Comparison of ENCODE assay signal across 7 mouse cellular contexts in the genomic region with DNA sequence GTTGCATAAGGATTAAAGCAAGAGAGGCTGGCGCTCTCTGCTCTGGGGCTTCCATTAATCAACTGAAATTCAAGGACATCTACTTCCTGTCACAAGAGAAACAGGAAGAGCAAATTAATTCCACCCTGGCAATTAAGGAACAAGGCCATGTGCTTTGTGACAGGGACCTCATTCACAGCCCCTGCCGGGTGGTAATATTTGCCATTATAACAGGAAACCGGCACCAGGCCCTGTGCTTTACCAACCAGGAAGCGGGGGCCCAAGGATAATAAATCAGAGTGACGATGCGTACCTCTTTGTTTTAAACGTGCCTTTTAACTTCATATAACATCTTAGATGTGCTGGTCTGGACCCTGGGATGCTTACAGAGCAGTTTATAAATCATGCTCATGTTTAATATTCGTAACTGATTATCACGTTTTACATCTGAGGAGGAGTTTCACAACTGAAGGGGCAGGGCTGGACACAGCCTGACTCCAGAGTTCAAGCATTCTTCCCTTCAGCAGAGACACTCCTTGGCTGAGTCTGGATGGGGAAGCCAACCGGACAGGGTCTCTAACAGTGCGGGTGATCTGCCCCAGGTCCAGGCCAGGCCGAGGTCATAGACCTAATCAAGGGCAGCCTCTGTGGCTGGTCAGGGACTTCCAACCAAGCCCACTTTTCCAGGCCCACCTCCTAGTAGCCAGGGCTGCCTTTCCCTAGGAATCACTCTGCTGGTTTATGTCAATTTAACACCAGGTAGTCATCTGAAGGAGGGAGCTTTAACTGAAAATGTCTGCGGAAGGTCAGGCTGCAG. TPM values are rescaled to one million over a fixed set of nuclear protein-coding genes. Genes with fewer than 3 reads are reported as not detected.
DNase-seq lines count a peak whose midpoint lies in the region; ATAC-seq and TF ChIP-seq lines count a peak whose summit lies in the region.

No protein-coding gene starts in this region.

- H3K36me3 ChIP-seq in forebrain, embryonic 11.5 days (ENCODE audit: control insufficient read depth, insufficient read depth, low read length) = no peaks in the 10 kb centered on the region
- H3K36me3 ChIP-seq in kidney, embryonic 15.5 days = 0 out of 2 replicates have a peak, but pooled peaks cover 11% of the 10 kb centered on the region
- H3K36me3 ChIP-seq in midbrain, embryonic 13.5 days = no peaks in the 10 kb centered on the region
- peaks cover 21% of the 10 kb centered on the region for H3K36me3 ChIP-seq in thymus, adult 2 months (ENCODE audit: control insufficient read depth, insufficient read depth, low read length)

- H3K9me3 ChIP-seq in forebrain, embryonic 11.5 days (ENCODE audit: control insufficient read depth, low read length) = no peaks in the 10 kb centered on the region
- no peaks in the 10 kb centered on the region for H3K9me3 ChIP-seq in kidney, embryonic 15.5 days (replicated peaks)
- no peaks in the 10 kb centered on the region for H3K9me3 ChIP-seq in midbrain, embryonic 13.5 days

- H3K4me1 ChIP-seq in forebrain, embryonic 11.5 days (replicated peaks; ENCODE audit: control insufficient read depth, insufficient read depth, low read length) = peaks cover 21% of the 10 kb centered on the region; the same call in 1 of the 2 replicates
- H3K4me1 ChIP-seq in kidney, embryonic 15.5 days = peaks cover 68% of the 10 kb centered on the region
- H3K4me1 ChIP-seq in midbrain, embryonic 13.5 days (replicated peaks) = peaks cover 72% of the 10 kb centered on the region
- H3K4me1 ChIP-seq in thymus, adult 2 months (replicated peaks; ENCODE audit: control insufficient read depth, insufficient read depth, low read length) = no peaks in the 10 kb centered on the region

- ATAC-seq in forebrain, embryonic 11.5 days (replicated peaks; ENCODE audit: low FRiP score) = no peak; the same call in 1 of the 2 replicates
- ATAC-seq in kidney, embryonic 15.5 days (replicated peaks; ENCODE audit: low FRiP score) = peak; percentile 63
- peak; percentile 27; the same call in 1 of the 2 replicates for ATAC-seq in midbrain, embryonic 13.5 days

- DNase-seq in embryo, embryonic 10.5 days (ENCODE audit: low spot score) = peak; percentile 68
- DNase-seq in forebrain, embryonic 11.5 days (ENCODE audit: low spot score) = no peak
- no peak for DNase-seq in left cerebral cortex, adult 18-20 months (ENCODE audit: low spot score in 2 of 2)
- DNase-seq in layer of hippocampus, adult 18-20 months (ENCODE audit: low spot score in 2 of 2) = no peak
- DNase-seq in thymus, adult 2 months = no peak

- no peak for TF ChIP-seq POLR2A in thymus, adult 2 months (IDR thresholded peaks at IDR 0.05; ENCODE audit: control insufficient read depth, extremely low read depth, insufficient read depth, low read length, poor library complexity)

- WGBS in forebrain, embryonic 11.5 days = 52% methylated on average over 13 of the region's 13 CpGs
- WGBS in kidney, embryonic 15.5 days = 23% methylated on average over 13 of the region's 13 CpGs
- 61% methylated on average over 13 of the region's 13 CpGs for WGBS in midbrain, embryonic 13.5 days
- 88% methylated on average over 13 of the region's 13 CpGs for WGBS in thymus, adult 2 months

- H3K27me3 ChIP-seq in forebrain, embryonic 11.5 days (ENCODE audit: control insufficient read depth, insufficient read depth, low read length) = no peaks in the 10 kb centered on the region
- H3K27me3 ChIP-seq in kidney, embryonic 15.5 days = no peaks in the 10 kb centered on the region
- H3K27me3 ChIP-seq in midbrain, embryonic 13.5 days = no peaks in the 10 kb centered on the region
- no peaks in the 10 kb centered on the region for H3K27me3 ChIP-seq in thymus, adult 2 months (ENCODE audit: control insufficient read depth, insufficient read depth, low read length)

- H3K9ac ChIP-seq in forebrain, embryonic 11.5 days (ENCODE audit: low read length) = peak overlapping the region; percentile 27; the same call in 1 of the 2 replicates
- H3K9ac ChIP-seq in kidney, embryonic 15.5 days = no peak overlapping the region
- H3K9ac ChIP-seq in midbrain, embryonic 13.5 days (replicated peaks) = peak overlapping the region; percentile 29; the same call in 1 of the 2 replicates

- no peak overlapping the region for H3K4me3 ChIP-seq in forebrain, embryonic 11.5 days (ENCODE audit: low read depth, low read length)
- no peak overlapping the region for H3K4me3 ChIP-seq in kidney, embryonic 15.5 days (replicated peaks)
- no peak overlapping the region for H3K4me3 ChIP-seq in midbrain, embryonic 13.5 days (replicated peaks)
- no peak overlapping the region for H3K4me3 ChIP-seq in thymus, adult 2 months (ENCODE audit: control insufficient read depth, insufficient read depth, low read length)

- H3K27ac ChIP-seq in forebrain, embryonic 11.5 days (ENCODE audit: low read depth, low read length) = peak overlapping the region; percentile 51
- H3K27ac ChIP-seq in kidney, embryonic 15.5 days = peak overlapping the region; percentile 84
- H3K27ac ChIP-seq in midbrain, embryonic 13.5 days = peak overlapping the region; percentile 86
- H3K27ac ChIP-seq in thymus, adult 2 months (ENCODE audit: control insufficient read depth, insufficient read depth, low read length) = no peak overlapping the region

- no peak overlapping the region for H3K4me2 ChIP-seq in forebrain, embryonic 11.5 days (ENCODE audit: low read depth, low read length, severe bottlenecking)
- peak overlapping the region; percentile 17; the same call in 1 of the 2 replicates for H3K4me2 ChIP-seq in kidney, embryonic 15.5 days
- peak overlapping the region; percentile 27; the same call in 1 of the 2 replicates for H3K4me2 ChIP-seq in midbrain, embryonic 13.5 days (replicated peaks)

- no peak for TF ChIP-seq CTCF in thymus, adult 2 months (IDR thresholded peaks at IDR 0.05; ENCODE audit: borderline replicate concordance, control insufficient read depth, extremely low read depth, insufficient read depth, low read length, poor library complexity)

RNA-seq across cellular contexts. Expression of a gene that starts 38.2 kb away (rescaled TPM):
- polyA plus RNA-seq in forebrain, embryonic 11.5 days (2014; fragmentation: Nextera tagmentation; extraction: Ambion mirVana) = 261 and 265 TPM in 2 replicates
- polyA plus RNA-seq in kidney, embryonic 15.5 days (2015; fragmentation: Nextera tagmentation; extraction: Ambion mirVana) = 455 and 483 TPM in 2 replicates
- 377 and 395 TPM in 2 replicates for polyA plus RNA-seq in midbrain, embryonic 13.5 days (2015; fragmentation: Nextera tagmentation; extraction: Ambion mirVana)
- total RNA-seq in left cerebral cortex, adult 18-20 months (2021) = 100 to 1,000 TPM; 233 to 241 TPM
- total RNA-seq in layer of hippocampus, adult 18-20 months (2021) = 100 to 1,000 TPM; 224 to 234 TPM
- 167 and 194 TPM in 2 replicates for polyA plus RNA-seq in thymus, adult 2 months (2012; rRNA removed)

RNA-seq across cellular contexts. Expression of a gene that starts 38.9 kb away (rescaled TPM):
- polyA plus RNA-seq in forebrain, embryonic 11.5 days (2014; fragmentation: Nextera tagmentation; extraction: Ambion mirVana) = 21.2 and 26.2 TPM in 2 replicates
- polyA plus RNA-seq in kidney, embryonic 15.5 days (2015; fragmentation: Nextera tagmentation; extraction: Ambion mirVana) = 26.9 and 32.1 TPM in 2 replicates
- 28.4 and 45.1 TPM in 2 replicates for polyA plus RNA-seq in midbrain, embryonic 13.5 days (2015; fragmentation: Nextera tagmentation; extraction: Ambion mirVana)
- 10 to 100 TPM; 14.0 to 15.9 TPM for total RNA-seq in left cerebral cortex, adult 18-20 months (2021)
- total RNA-seq in layer of hippocampus, adult 18-20 months (2021) = 10 to 100 TPM; 17.2 to 17.3 TPM
- 13.8 and 14.7 TPM in 2 replicates for polyA plus RNA-seq in thymus, adult 2 months (2012; rRNA removed)

RNA-seq across cellular contexts. Expression of a gene that starts 43.3 kb away (rescaled TPM):
- polyA plus RNA-seq in forebrain, embryonic 11.5 days (2014; fragmentation: Nextera tagmentation; extraction: Ambion mirVana) = 0.17 TPM in 1 of 2 replicates, not detected in the other
- 0.08 and 0.12 TPM in 2 replicates for polyA plus RNA-seq in kidney, embryonic 15.5 days (2015; fragmentation: Nextera tagmentation; extraction: Ambion mirVana)
- not detected in 2 replicates for polyA plus RNA-seq in midbrain, embryonic 13.5 days (2015; fragmentation: Nextera tagmentation; extraction: Ambion mirVana)
- total RNA-seq in left cerebral cortex, adult 18-20 months (2021) = not detected
- total RNA-seq in layer of hippocampus, adult 18-20 months (2021) = not detected
- 0.33 and 0.46 TPM in 2 replicates for polyA plus RNA-seq in thymus, adult 2 months (2012; rRNA removed)
